9 mouse cellular contexts compared by ENCODE assay signal in genomic region chr1:88742372-88742771, GRCm38 (mm10). TPM values are rescaled to one million over a fixed set of nuclear protein-coding genes. Genes with fewer than 3 reads are reported as not detected.
DNase-seq lines count a peak whose midpoint lies in the region; ATAC-seq and TF ChIP-seq lines count a peak whose summit lies in the region.
"Had no signal": no experiment of that assay in that cellular context is flagged by ENCODE, and none has a peak within 500 bp of the region (broad histone marks: within the 10 kb centered on the region; RNA-seq: fewer than 3 reads in every experiment).

No protein-coding gene starts in this region.

- 55% methylated on average over 7 of the region's 7 CpGs for WGBS in midbrain, embryonic 10.5 days
- 51% methylated on average over 7 of the region's 7 CpGs for WGBS in midbrain, embryonic 13.5 days
- 43% methylated on average over 7 of the region's 7 CpGs for WGBS in lung, postnatal 0 days

- H3K9me3 ChIP-seq in midbrain, embryonic 10.5 days (replicated peaks), result no peaks in the 10 kb centered on the region
- H3K9me3 ChIP-seq in midbrain, embryonic 13.5 days, result no peaks in the 10 kb centered on the region
- no peaks in the 10 kb centered on the region for H3K9me3 ChIP-seq in lung, postnatal 0 days (ENCODE audit: low read length)

- no peak for TF ChIP-seq EP300 in lung, postnatal 0 days (IDR thresholded peaks at IDR 0.05)

- no peak for ATAC-seq in midbrain, embryonic 13.5 days
- no peak for ATAC-seq in lung, postnatal 0 days

- no peaks in the 10 kb centered on the region for H3K27me3 ChIP-seq in midbrain, embryonic 10.5 days (ENCODE audit: low read depth, poor library complexity, severe bottlenecking)
- H3K27me3 ChIP-seq in midbrain, embryonic 13.5 days, result no peaks in the 10 kb centered on the region; the same call in 1 of the 2 replicates
- no peaks in the 10 kb centered on the region for H3K27me3 ChIP-seq in lung, postnatal 0 days (replicated peaks; ENCODE audit: insufficient read depth, low read length)

- peaks cover 17% of the 10 kb centered on the region for H3K4me1 ChIP-seq in midbrain, embryonic 10.5 days
- H3K4me1 ChIP-seq in midbrain, embryonic 13.5 days (replicated peaks), result no peaks in the 10 kb centered on the region
- no peaks in the 10 kb centered on the region for H3K4me1 ChIP-seq in lung, postnatal 0 days (ENCODE audit: insufficient read depth, low read depth, low read length)

- TF ChIP-seq CTCF in lung, postnatal 0 days (IDR thresholded peaks at IDR 0.05), result peak; percentile 92

- no peak overlapping the region for H3K4me2 ChIP-seq in midbrain, embryonic 13.5 days (replicated peaks)
- no peak overlapping the region for H3K4me2 ChIP-seq in lung, postnatal 0 days (replicated peaks; ENCODE audit: low read depth, low read length)

- no peak overlapping the region for H3K9ac ChIP-seq in midbrain, embryonic 13.5 days (replicated peaks)
- no peak overlapping the region for H3K9ac ChIP-seq in lung, postnatal 0 days (replicated peaks; ENCODE audit: low read depth)

- no peak overlapping the region for H3K27ac ChIP-seq in midbrain, embryonic 10.5 days (replicated peaks)
- no peak overlapping the region for H3K27ac ChIP-seq in midbrain, embryonic 13.5 days
- H3K27ac ChIP-seq in lung, postnatal 0 days (ENCODE audit: low read length), result no peak overlapping the region

- H3K36me3 ChIP-seq in midbrain, embryonic 10.5 days, result no peaks in the 10 kb centered on the region
- no peaks in the 10 kb centered on the region for H3K36me3 ChIP-seq in midbrain, embryonic 13.5 days
- H3K36me3 ChIP-seq in lung, postnatal 0 days (ENCODE audit: insufficient read depth, low read length), result no peaks in the 10 kb centered on the region
- H3K36me3 ChIP-seq: G1E had no signal

- no peak overlapping the region for H3K4me3 ChIP-seq in midbrain, embryonic 10.5 days
- no peak overlapping the region for H3K4me3 ChIP-seq in midbrain, embryonic 13.5 days (replicated peaks)
- no peak overlapping the region for H3K4me3 ChIP-seq in lung, postnatal 0 days (ENCODE audit: low read depth, low read length)

- intact Hi-C loops in heart, postnatal 36 days (cut with DNase I), result loop anchor here (1.0 to 10.0 kb wide), 3 partner anchors 318 to 862 kb away; no protein-coding TSS in a partner anchor

- DNase-seq in embryo, embryonic 10 days (ENCODE audit: low spot score), result peak; percentile 76
- no peak for DNase-seq in embryo, embryonic 9.5 days (ENCODE audit: extremely low spot score)
- peak; percentile 54 for DNase-seq in midbrain, embryonic 10.5 days (ENCODE audit: low spot score)
- peak; percentile 26 for DNase-seq in cerebellum, adult 11-12 months
- peak; percentile 42 to 57 for DNase-seq in heart, postnatal 36 days
- DNase-seq in lung, postnatal 0 days (ENCODE audit: low spot score), result peak; percentile 64
- peak; percentile 67 for DNase-seq in thymus, postnatal 0 days (ENCODE audit: low spot score)

RNA-seq across cellular contexts. Expression of gene Arl4c, which starts 40.4 kb away (rescaled TPM):
- polyA plus RNA-seq in midbrain, embryonic 10.5 days (2016; fragmentation: Nextera tagmentation; extraction: Ambion mirVana), result 18.6 and 22.4 TPM in 2 replicates
- polyA plus RNA-seq in midbrain, embryonic 13.5 days (2015; fragmentation: Nextera tagmentation; extraction: Ambion mirVana), result 45.6 and 47.7 TPM in 2 replicates
- total RNA-seq in heart, postnatal 36 days (2021), result 1 to 10 TPM; 5.9 to 6.9 TPM
- polyA plus RNA-seq in lung, postnatal 0 days (2015; fragmentation: Nextera tagmentation; extraction: Ambion mirVana), result 24.9 and 28.1 TPM in 2 replicates
- polyA plus RNA-seq in thymus, postnatal 0 days (2015; fragmentation: Nextera tagmentation; extraction: Ambion mirVana), result 22.8 and 27.4 TPM in 2 replicates
- polyA plus RNA-seq: G1E had no signal
